Mouse (Mus musculus) CH12.LX (cell line): ENCODE data around the gene Got2.

Source experiments
- CHD1 ChIP-seq: IDR thresholded peaks from 2 replicates; pipeline ENCODE4 v1.6.1; 2012; ENCODE audit warnings: low read depth, low read length, improper control_type of control experiment, inconsistent platforms
- CTCF ChIP-seq, 2 experiments: IDR thresholded peaks in 1 of 2; conservative IDR thresholded peaks in 1 of 2; 2 replicates each; pipeline ENCODE4 v1.5.1; 2011 to 2012; ENCODE audit warnings: low read depth in 2 of 2, low read length in 2 of 2, improper control_type of control experiment in 1 of 2, inconsistent platforms in 1 of 2, mild to moderate bottlenecking in 1 of 2, moderate library complexity in 1 of 2
- GABPA ChIP-seq: IDR thresholded peaks from 2 replicates; pipeline ENCODE4 v1.6.1; 2012; ENCODE audit warnings: low read depth, low read length, improper control_type of control experiment, inconsistent platforms; ENCODE audit not compliant: insufficient replicate concordance
- KAT2A ChIP-seq: IDR thresholded peaks from 2 replicates; pipeline ENCODE4 v1.6.1; 2012; ENCODE audit warnings: low read length, improper control_type of control experiment, inconsistent platforms; ENCODE audit not compliant: insufficient replicate concordance
- MXI1 ChIP-seq: IDR thresholded peaks from 2 replicates; pipeline ENCODE4 v1.6.1; 2011; ENCODE audit warnings: mild to moderate bottlenecking, low read depth, low read length, improper control_type of control experiment
- NRF1 ChIP-seq: IDR thresholded peaks from 2 replicates; pipeline ENCODE4 v1.6.1; 2014; ENCODE audit warnings: low read depth, mild to moderate bottlenecking, inconsistent platforms, low read length, improper control_type of control experiment, moderate library complexity
- POLR2A ChIP-seq: IDR thresholded peaks from 2 replicates; pipeline ENCODE4 v1.6.1; 2011; ENCODE audit warnings: low read depth, mild to moderate bottlenecking, improper control_type of control experiment, low read length
- RAD21 ChIP-seq: IDR thresholded peaks from 2 replicates; pipeline ENCODE4 v1.6.1; 2011; ENCODE audit warnings: low read depth, mild to moderate bottlenecking, low read length, improper control_type of control experiment, moderate library complexity
- TBP ChIP-seq: conservative IDR thresholded peaks from 2 replicates; pipeline ENCODE4 v1.6.1; 2011; ENCODE audit warnings: low read depth, low read length, improper control_type of control experiment
- USF1 ChIP-seq: IDR thresholded peaks from 2 replicates; pipeline ENCODE4 v1.6.1; 2014; ENCODE audit warnings: low read depth, mild to moderate bottlenecking, inconsistent platforms, low read length, improper control_type of control experiment
- USF2 ChIP-seq: conservative IDR thresholded peaks from 2 replicates; pipeline ENCODE4 v1.6.1; 2011; ENCODE audit warnings: low read depth, low read length, improper control_type of control experiment
- ZNF384 ChIP-seq: IDR thresholded peaks from 2 replicates; pipeline ENCODE4 v1.6.1; 2012; ENCODE audit warnings: low read depth, low read length, improper control_type of control experiment, inconsistent platforms

- TF ChIP-seq MXI1 (no peak), POLR2A (no peak), ZNF384 (no peak), CTCF (conservative IDR thresholded peaks at IDR 0.05 in 1 of 2, IDR thresholded peaks at IDR 0.05 in 1 of 2; ENCODE audit: low read depth in 2 of 2, low read length in 2 of 2) (no peak), TBP (no peak), GABPA (no peak), USF1 (no peak), USF2 (no peak), NRF1 (no peak), KAT2A (no peak), CHD1 (no peak), RAD21 (no peak)
Measured at GRCm38 (mm10) chr8:95871690-95872089, 16.7 kb downstream of the Got2 start.
